Mouse (Mus musculus): ENCODE data around the gene Alkbh7. TPM values are rescaled to one million over a fixed set of nuclear protein-coding genes. Genes with fewer than 3 reads are reported as not detected.
A peak's percentile ranks its signal among the peaks of the same experiment; 100 is the strongest.

Alkbh7 gene
- total and polyA plus RNA-seq, 3 experiments, result 58.3 to 186 (median 81.0) TPM

- DNase-seq, result peak; percentile 54
Observed at GRCm38 (mm10) chr17:57030931-57031660, 34.0 kb downstream of the Alkbh7 start, which contains the start of gene Khsrp. TSS of gene Khsrp (minus strand) at chr17:57031522.

GRCm38 (mm10) chr17:57031661-57032420, 34.7 kb downstream of the Alkbh7 start:
- DNase-seq, result peak; percentile 99

- DNase-seq, result no peak
Observed at GRCm38 (mm10) chr17:57032854-57033253, 35.7 kb downstream of the Alkbh7 start.

- no peak for DNase-seq
Observed at GRCm38 (mm10) chr17:57038978-57039377, 41.8 kb downstream of the Alkbh7 start.

- no peak for DNase-seq
Observed at GRCm38 (mm10) chr17:57041554-57041953, 44.4 kb downstream of the Alkbh7 start, which contains the start of gene Slc25a41. TSS of gene Slc25a41 (minus strand) at chr17:57041654.

- DNase-seq, result no peak
Observed at GRCm38 (mm10) chr17:57047406-57047805, 50.3 kb downstream of the Alkbh7 start.

GRCm38 (mm10) chr17:57048816-57049215, 51.7 kb downstream of the Alkbh7 start:
- DNase-seq, result no peak

Other genes starting within 250 kb of the Alkbh7 start
- gene Nrtn, start 239.8 kb upstream of the Alkbh7 start, total RNA-seq (2021), result 1 to 10 TPM; 3.2 to 3.9 TPM
- 53.9 and 64.0 TPM in 2 replicates for gene Nrtn, start 239.8 kb upstream of the Alkbh7 start, polyA plus RNA-seq (2012; rRNA removed)
- gene Dus3l, start 232.6 kb upstream of the Alkbh7 start, total RNA-seq (2021), result 10 to 100 TPM; 30.0 to 36.2 TPM
- gene Dus3l, start 232.6 kb upstream of the Alkbh7 start, polyA plus RNA-seq (2012; rRNA removed), result 104 and 121 TPM in 2 replicates
- gene Prr22, start 227.1 kb upstream of the Alkbh7 start, total RNA-seq (2021), result under 1 TPM; 0.43 to 0.73 TPM
- gene Prr22, start 227.1 kb upstream of the Alkbh7 start, polyA plus RNA-seq (2012; rRNA removed), result 4.7 and 5.6 TPM in 2 replicates
- gene Rfx2, start 166.3 kb upstream of the Alkbh7 start, total RNA-seq (2021), result 1 to 10 TPM; 5.7 to 7.8 TPM
- gene Rfx2, start 166.3 kb upstream of the Alkbh7 start, polyA plus RNA-seq (2012; rRNA removed), result 12.3 and 13.4 TPM in 2 replicates
- under 1 TPM; 0.20 to 0.59 TPM for gene Acsbg2, start 122.9 kb upstream of the Alkbh7 start, total RNA-seq (2021)
- 0.09 and 0.11 TPM in 2 replicates for gene Acsbg2, start 122.9 kb upstream of the Alkbh7 start, polyA plus RNA-seq (2012; rRNA removed)
- 1 to 10 TPM; 2.7 to 5.1 TPM for gene 1700061G19Rik, start 121.9 kb upstream of the Alkbh7 start, total RNA-seq (2021)
- gene 1700061G19Rik, start 121.9 kb upstream of the Alkbh7 start, polyA plus RNA-seq (2012; rRNA removed), result 0.07 and 0.13 TPM in 2 replicates
- gene Mllt1, start 61.9 kb upstream of the Alkbh7 start, total RNA-seq (2021), result 10 to 100 TPM; 32.9 to 46.8 TPM
- 54.8 and 55.0 TPM in 2 replicates for gene Mllt1, start 61.9 kb upstream of the Alkbh7 start, polyA plus RNA-seq (2012; rRNA removed)
- under 1 TPM in 1 of 2 experiments, not detected in 1; 0.23 TPM for gene Acer1, start 15.2 kb upstream of the Alkbh7 start, total RNA-seq (2021)
- 0.42 and 0.51 TPM in 2 replicates for gene Acer1, start 15.2 kb upstream of the Alkbh7 start, polyA plus RNA-seq (2012; rRNA removed)
- 100 to 1,000 TPM; 118 to 140 TPM for gene Clpp, start 7.0 kb upstream of the Alkbh7 start, total RNA-seq (2021)
- 378 and 412 TPM in 2 replicates for gene Clpp, start 7.0 kb upstream of the Alkbh7 start, polyA plus RNA-seq (2012; rRNA removed)
- not detected for gene Pspn, start 2.7 kb downstream of the Alkbh7 start, total RNA-seq (2021)
- gene Pspn, start 2.7 kb downstream of the Alkbh7 start, polyA plus RNA-seq (2012; rRNA removed), result 1.9 TPM in 2 replicates
- gene Gtf2f1, start 13.9 kb downstream of the Alkbh7 start, total RNA-seq (2021), result 10 to 100 TPM; 55.8 to 57.3 TPM
- 23.8 and 28.5 TPM in 2 replicates for gene Gtf2f1, start 13.9 kb downstream of the Alkbh7 start, polyA plus RNA-seq (2012; rRNA removed)
- gene Gm17949, start 14.1 kb downstream of the Alkbh7 start, total RNA-seq (2021), result not detected
- not detected in 2 replicates for gene Gm17949, start 14.1 kb downstream of the Alkbh7 start, polyA plus RNA-seq (2012; rRNA removed)
- 10 to 100 TPM; 76.9 to 88.8 TPM for gene Khsrp, start 34.2 kb downstream of the Alkbh7 start, total RNA-seq (2021)
- 145 and 160 TPM in 2 replicates for gene Khsrp, start 34.2 kb downstream of the Alkbh7 start, polyA plus RNA-seq (2012; rRNA removed)
- not detected for gene Slc25a41, start 44.3 kb downstream of the Alkbh7 start, total RNA-seq (2021)
- gene Slc25a41, start 44.3 kb downstream of the Alkbh7 start, polyA plus RNA-seq (2012; rRNA removed), result 0.18 TPM in 1 of 2 replicates, not detected in the other
- gene Crb3, start 61.8 kb downstream of the Alkbh7 start, total RNA-seq (2021), result 1 to 10 TPM in 1 of 2 experiments, under 1 TPM in 1; 0.63 to 1.8 TPM
- gene Crb3, start 61.8 kb downstream of the Alkbh7 start, polyA plus RNA-seq (2012; rRNA removed), result 1.1 and 1.5 TPM in 2 replicates
- gene Slc25a23, start 62.5 kb downstream of the Alkbh7 start, total RNA-seq (2021), result 10 to 100 TPM; 75.8 to 87.5 TPM
- gene Slc25a23, start 62.5 kb downstream of the Alkbh7 start, polyA plus RNA-seq (2012; rRNA removed), result 72.0 and 94.5 TPM in 2 replicates
- 1 to 10 TPM; 1.8 TPM for gene Dennd1c, start 81.2 kb downstream of the Alkbh7 start, total RNA-seq (2021)
- gene Dennd1c, start 81.2 kb downstream of the Alkbh7 start, polyA plus RNA-seq (2012; rRNA removed), result 2.8 and 3.3 TPM in 2 replicates
- gene Tubb4a, start 90.4 kb downstream of the Alkbh7 start, total RNA-seq (2021), result 1 to 10 TPM; 5.7 to 7.7 TPM
- 3.1 and 3.8 TPM in 2 replicates for gene Tubb4a, start 90.4 kb downstream of the Alkbh7 start, polyA plus RNA-seq (2012; rRNA removed)
- under 1 TPM; 0.45 to 0.72 TPM for gene Tnfsf9, start 108.0 kb downstream of the Alkbh7 start, total RNA-seq (2021)
- gene Tnfsf9, start 108.0 kb downstream of the Alkbh7 start, polyA plus RNA-seq (2012; rRNA removed), result 1.2 and 1.8 TPM in 2 replicates
- not detected for gene Cd70, start 152.4 kb downstream of the Alkbh7 start, total RNA-seq (2021)
- not detected in 2 replicates for gene Cd70, start 152.4 kb downstream of the Alkbh7 start, polyA plus RNA-seq (2012; rRNA removed)
- under 1 TPM in 1 of 2 experiments, not detected in 1; 0.21 TPM for gene Tnfsf14, start 196.8 kb downstream of the Alkbh7 start, total RNA-seq (2021)
- 0.26 and 0.44 TPM in 2 replicates for gene Tnfsf14, start 196.8 kb downstream of the Alkbh7 start, polyA plus RNA-seq (2012; rRNA removed)
- gene C3, start 230.8 kb downstream of the Alkbh7 start, total RNA-seq (2021), result 1,000 to 10,000 TPM in 1 of 2 experiments, 100 to 1,000 TPM in 1; 382 to 3,178 TPM
- gene C3, start 230.8 kb downstream of the Alkbh7 start, polyA plus RNA-seq (2012; rRNA removed), result 222 and 767 TPM in 2 replicates

All from adrenal gland, adult 2 months (tissue).